In genomic region chr4:111635538-111636124, GRCm38 (mm10) we compare ENCODE assay signal across 16 mouse cellular contexts.
DNase-seq lines count a peak whose midpoint lies in the region.
"Had no signal": no experiment of that assay in that cellular context is flagged by ENCODE, and none has a peak within 500 bp of the region (broad histone marks: within the 10 kb centered on the region; RNA-seq: fewer than 3 reads in every experiment).

No protein-coding gene starts in this region.

- peak; percentile 35 to 42 for DNase-seq in cerebellum, postnatal 14 days
- DNase-seq in cerebellum, postnatal 36 days = no peak
- DNase-seq in layer of hippocampus, adult 9-11 months = peak; percentile 42
- no peak for DNase-seq in layer of hippocampus, adult 11-12 months (ENCODE audit: low spot score)
- DNase-seq in right cerebral cortex, postnatal 10 days (ENCODE audit: low spot score in 2 of 2) = peak; percentile 53 to 58
- DNase-seq in right cerebral cortex, postnatal 25 days = no peak
- no peak for DNase-seq in retina, postnatal 1 day
- no peak for DNase-seq in testis, postnatal 10 days (ENCODE audit: low spot score)
- DNase-seq: adrenal gland, adult 2 months; cerebellum, adult 11-12 months; gastrocnemius, postnatal 14 days; heart, postnatal 10 days; kidney, adult 11 months; liver; liver, postnatal 0 days; thymus, adult 18-20 months had no signal

Comparison
In these comparisons a context has a peak if more than half of its experiments do, and no peak if none do; other contexts are left out.
1. DNase-seq: peak in cerebellum, postnatal 14 days (2 of 2), layer of hippocampus, adult 9-11 months (single experiment) and right cerebral cortex, postnatal 10 days (2 of 2); none in cerebellum, postnatal 36 days (0 of 2), layer of hippocampus, adult 11-12 months (single experiment), right cerebral cortex, postnatal 25 days (single experiment), retina, postnatal 1 day (single experiment) and testis, postnatal 10 days (single experiment).